Mouse (Mus musculus): ENCODE measurements around the gene Mras. TPM values are rescaled to one million over a fixed set of nuclear protein-coding genes. Genes with fewer than 3 reads are reported as not detected.
A peak's percentile ranks its signal among the peaks of the same experiment; 100 is the strongest.

Gene Mras
- 3.1 and 5.2 TPM in 2 replicates for polyA plus RNA-seq (2016; fragmentation: Nextera tagmentation; extraction: Ambion mirVana)

GRCm38 (mm10) chr9:99437031-99437764, at the start of gene Mras:
Mras (minus strand) TSS chr9:99437381.
- peaks cover 67% of the 10 kb centered on the region for H3K27me3 ChIP-seq (replicated peaks)
- no peaks in the 10 kb centered on the region for H3K9me3 ChIP-seq (replicated peaks)
- H3K9ac ChIP-seq, result peak within 1 kb of the TSS; percentile 14
- H3K4me3 ChIP-seq, result peak within 1 kb of the TSS; percentile 61
- no peaks in the 10 kb centered on the region for H3K36me3 ChIP-seq
- no peak within 1 kb of the TSS for H3K27ac ChIP-seq
- peaks cover 20% of the 10 kb centered on the region for H3K4me1 ChIP-seq
- no peak for ATAC-seq
- WGBS (ENCODE audit: insufficient replicate concordance), result 21% methylated on average over 27 of the region's 27 CpGs
- H3K4me2 ChIP-seq, result peak within 1 kb of the TSS; percentile 79

- Histone ChIP-seq H3K9ac (no peak overlapping the region), H3K27me3 (replicated peaks) (no peaks in the 10 kb centered on the region), H3K4me1 (peaks cover 23% of the 10 kb centered on the region), H3K36me3 (peaks cover 77% of the 10 kb centered on the region), H3K4me2 (peak overlapping the region; percentile 37), H3K9me3 (replicated peaks) (no peaks in the 10 kb centered on the region), H3K27ac (0 out of 2 replicates have a peak overlapping the region, but pooled peaks have one; percentile 65), H3K4me3 (no peak overlapping the region)
- 46% methylated on average over 4 of the region's 4 CpGs for WGBS (ENCODE audit: insufficient replicate concordance)
- ATAC-seq, result peak; percentile 92
Observed at GRCm38 (mm10) chr9:99485144-99485543, 48.0 kb upstream of the Mras start.

- no peak overlapping the region for H3K9ac ChIP-seq
- no peaks in the 10 kb centered on the region for H3K27me3 ChIP-seq (replicated peaks)
- 0 out of 2 replicates have a peak overlapping the region, but pooled peaks have one; percentile 39 for H3K27ac ChIP-seq
- H3K4me2 ChIP-seq, result peak overlapping the region; percentile 11
- ATAC-seq, result peak; percentile 67
- H3K4me1 ChIP-seq, result peaks cover 24% of the 10 kb centered on the region
- H3K4me3 ChIP-seq, result no peak overlapping the region
- H3K9me3 ChIP-seq (replicated peaks), result no peaks in the 10 kb centered on the region
- H3K36me3 ChIP-seq, result peaks cover 75% of the 10 kb centered on the region
Observed at GRCm38 (mm10) chr9:99484632-99485031, 47.5 kb upstream of the Mras start.

- no peak overlapping the region for H3K9ac ChIP-seq
- H3K4me1 ChIP-seq, result peaks cover 35% of the 10 kb centered on the region
- ATAC-seq, result no peak
- 86% methylated on average over 4 of the region's 4 CpGs for WGBS (ENCODE audit: insufficient replicate concordance)
- no peak overlapping the region for H3K4me2 ChIP-seq
- no peak overlapping the region for H3K27ac ChIP-seq
- peaks cover 69% of the 10 kb centered on the region for H3K36me3 ChIP-seq
- H3K4me3 ChIP-seq, result no peak overlapping the region
- H3K9me3 ChIP-seq (replicated peaks), result no peaks in the 10 kb centered on the region
- H3K27me3 ChIP-seq (replicated peaks), result no peaks in the 10 kb centered on the region
Observed at GRCm38 (mm10) chr9:99483191-99483590, 46.0 kb upstream of the Mras start.

- H3K9me3 ChIP-seq (replicated peaks), result no peaks in the 10 kb centered on the region
- 85% methylated on average over 4 of the region's 4 CpGs for WGBS (ENCODE audit: insufficient replicate concordance)
Observed at GRCm38 (mm10) chr9:99480764-99481163, 43.6 kb upstream of the Mras start.

GRCm38 (mm10) chr9:99479181-99479711, 42.1 kb upstream of the Mras start:
- whole genome bisulfite sequencing (ENCODE audit: insufficient replicate concordance), result 55% methylated on average over 9 of the region's 9 CpGs
- no peaks in the 10 kb centered on the region for H3K9me3 ChIP-seq (replicated peaks)
- ATAC-seq, result peak; percentile 60; the same call in 1 of the 2 replicates
- no peak overlapping the region for H3K9ac ChIP-seq
- H3K4me1 ChIP-seq, result peaks cover 13% of the 10 kb centered on the region
- H3K4me3 ChIP-seq, result no peak overlapping the region
- peaks cover 61% of the 10 kb centered on the region for H3K36me3 ChIP-seq
- H3K27me3 ChIP-seq (replicated peaks), result no peaks in the 10 kb centered on the region
- H3K27ac ChIP-seq, result no peak overlapping the region
- H3K4me2 ChIP-seq, result no peak overlapping the region

More at GRCm38 (mm10) chr9:99480764-99481163, 43.6 kb upstream of the Mras start:
- no peaks in the 10 kb centered on the region for H3K27me3 ChIP-seq (replicated peaks)
- H3K36me3 ChIP-seq, result peaks cover 53% of the 10 kb centered on the region
- no peak overlapping the region for H3K9ac ChIP-seq
- no peak overlapping the region for H3K27ac ChIP-seq
- no peak for ATAC-seq
- peaks cover 28% of the 10 kb centered on the region for H3K4me1 ChIP-seq
- no peak overlapping the region for H3K4me3 ChIP-seq
- no peak overlapping the region for H3K4me2 ChIP-seq

GRCm38 (mm10) chr9:99471334-99471733, 34.2 kb upstream of the Mras start:
- Histone ChIP-seq H3K9ac (no peak overlapping the region), H3K9me3 (replicated peaks) (no peaks in the 10 kb centered on the region), H3K36me3 (peaks cover 18% of the 10 kb centered on the region), H3K4me2 (0 out of 2 replicates have a peak overlapping the region, but pooled peaks have one; percentile 56), H3K27ac (no peak overlapping the region), H3K27me3 (replicated peaks) (no peaks in the 10 kb centered on the region), H3K4me1 (peaks cover 23% of the 10 kb centered on the region), H3K4me3 (no peak overlapping the region)
- no peak for ATAC-seq
- WGBS (ENCODE audit: insufficient replicate concordance), result 61% methylated on average over 7 of the region's 7 CpGs

GRCm38 (mm10) chr9:99470347-99471092, 33.3 kb upstream of the Mras start:
- H3K27me3 ChIP-seq (replicated peaks), result no peaks in the 10 kb centered on the region

GRCm38 (mm10) chr9:99469681-99470273, 32.6 kb upstream of the Mras start:
- peak; percentile 50 for ATAC-seq
- Histone ChIP-seq H3K9me3 (replicated peaks) (no peaks in the 10 kb centered on the region), H3K4me2 (peak overlapping the region; percentile 56), H3K27me3 (replicated peaks) (no peaks in the 10 kb centered on the region), H3K27ac (no peak overlapping the region), H3K4me3 (peak overlapping the region; percentile 18; the same call in 1 of the 2 replicates), H3K36me3 (peaks cover 4% of the 10 kb centered on the region), H3K4me1 (peaks cover 23% of the 10 kb centered on the region), H3K9ac (no peak overlapping the region)
- 50% methylated on average over 8 of the region's 8 CpGs for WGBS (ENCODE audit: insufficient replicate concordance)

More at GRCm38 (mm10) chr9:99470347-99471092, 33.3 kb upstream of the Mras start:
- WGBS (ENCODE audit: insufficient replicate concordance), result 32% methylated on average over 16 of the region's 16 CpGs
- 0 out of 2 replicates have a peak overlapping the region, but pooled peaks have one; percentile 3 for H3K27ac ChIP-seq
- peak overlapping the region; percentile 18 for H3K4me3 ChIP-seq
- peaks cover 11% of the 10 kb centered on the region for H3K36me3 ChIP-seq
- H3K9me3 ChIP-seq (replicated peaks), result no peaks in the 10 kb centered on the region
- peaks cover 23% of the 10 kb centered on the region for H3K4me1 ChIP-seq
- peak overlapping the region; percentile 56 for H3K4me2 ChIP-seq
- peak overlapping the region; percentile 29 for H3K9ac ChIP-seq
- peak; percentile 70 for ATAC-seq

GRCm38 (mm10) chr9:99468572-99468971, 31.4 kb upstream of the Mras start:
- H3K4me3 ChIP-seq, result no peak overlapping the region
- no peaks in the 10 kb centered on the region for H3K36me3 ChIP-seq
- no peak overlapping the region for H3K27ac ChIP-seq
- H3K9me3 ChIP-seq (replicated peaks), result no peaks in the 10 kb centered on the region
- peaks cover 5% of the 10 kb centered on the region; the same call in 1 of the 2 replicates for H3K27me3 ChIP-seq (replicated peaks)
- no peak overlapping the region for H3K9ac ChIP-seq
- H3K4me2 ChIP-seq, result no peak overlapping the region
- WGBS (ENCODE audit: insufficient replicate concordance), result 78% methylated on average over 9 of the region's 9 CpGs
- ATAC-seq, result no peak
- H3K4me1 ChIP-seq, result peaks cover 23% of the 10 kb centered on the region

- ATAC-seq, result no peak
- no peak overlapping the region for H3K27ac ChIP-seq
- no peak overlapping the region for H3K4me2 ChIP-seq
- H3K27me3 ChIP-seq (replicated peaks), result peaks cover 10% of the 10 kb centered on the region; the same call in 1 of the 2 replicates
- no peak overlapping the region for H3K9ac ChIP-seq
- no peaks in the 10 kb centered on the region for H3K36me3 ChIP-seq
- no peak overlapping the region for H3K4me3 ChIP-seq
- 63% methylated on average over 6 of the region's 6 CpGs for WGBS (ENCODE audit: insufficient replicate concordance)
- H3K4me1 ChIP-seq, result peaks cover 4% of the 10 kb centered on the region
- no peaks in the 10 kb centered on the region for H3K9me3 ChIP-seq (replicated peaks)
Observed at GRCm38 (mm10) chr9:99464876-99465275, 27.7 kb upstream of the Mras start.

Measured in liver, embryonic 12.5 days (tissue).